Mouse (Mus musculus): ENCODE results near the gene Dst. TPM values are rescaled to one million over a fixed set of nuclear protein-coding genes. Genes with fewer than 3 reads are reported as not detected.

Gene Dst
- polyA plus RNA-seq, 1 experiment, result 55.8 TPM

DNA sequence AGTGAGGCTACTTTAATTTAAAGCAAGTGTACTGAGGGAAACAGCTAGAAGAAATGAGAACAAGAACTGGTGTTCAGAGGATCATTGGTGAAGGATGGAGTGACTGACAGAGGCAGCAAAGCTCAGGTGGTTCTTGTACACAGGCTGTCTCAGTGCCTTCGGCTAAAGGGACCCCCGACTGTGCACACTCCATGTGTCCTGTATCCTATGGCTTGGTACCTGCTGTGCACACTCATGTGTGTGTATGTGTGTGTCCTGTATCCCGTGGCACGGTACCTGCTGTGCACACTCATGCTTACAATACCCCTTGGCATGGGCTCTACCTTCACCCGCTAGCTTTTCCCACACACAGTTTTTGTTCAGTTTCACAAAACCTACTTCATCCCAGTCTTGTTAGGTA, 217.1 kb downstream of the Dst start:
- 88% methylated on average over 5 of the region's 5 CpGs for WGBS
- Histone ChIP-seq H3K27ac (ENCODE audit: insufficient read depth, low read depth, low read length) (peak overlapping the region; percentile 14; the same call in 1 of the 2 replicates), H3K4me1 (ENCODE audit: control insufficient read depth, insufficient read depth, low read length) (peaks cover 20% of the 10 kb centered on the region), H3K4me3 (ENCODE audit: insufficient read depth, low read depth, low read length) (no peak overlapping the region), H3K36me3 (ENCODE audit: control insufficient read depth, insufficient read depth, low read length) (no peaks in the 10 kb centered on the region), H3K27me3 (replicated peaks; ENCODE audit: control insufficient read depth, insufficient read depth, low read length) (no peaks in the 10 kb centered on the region)
- TF ChIP-seq CTCF (conservative IDR thresholded peaks at IDR 0.05; ENCODE audit: insufficient read depth, insufficient read length, low read depth, low read length), result no peak
- no peak for TF ChIP-seq POLR2A (IDR thresholded peaks at IDR 0.05; ENCODE audit: low read depth, low read length)
- DNase-seq, result no peak

DNA sequence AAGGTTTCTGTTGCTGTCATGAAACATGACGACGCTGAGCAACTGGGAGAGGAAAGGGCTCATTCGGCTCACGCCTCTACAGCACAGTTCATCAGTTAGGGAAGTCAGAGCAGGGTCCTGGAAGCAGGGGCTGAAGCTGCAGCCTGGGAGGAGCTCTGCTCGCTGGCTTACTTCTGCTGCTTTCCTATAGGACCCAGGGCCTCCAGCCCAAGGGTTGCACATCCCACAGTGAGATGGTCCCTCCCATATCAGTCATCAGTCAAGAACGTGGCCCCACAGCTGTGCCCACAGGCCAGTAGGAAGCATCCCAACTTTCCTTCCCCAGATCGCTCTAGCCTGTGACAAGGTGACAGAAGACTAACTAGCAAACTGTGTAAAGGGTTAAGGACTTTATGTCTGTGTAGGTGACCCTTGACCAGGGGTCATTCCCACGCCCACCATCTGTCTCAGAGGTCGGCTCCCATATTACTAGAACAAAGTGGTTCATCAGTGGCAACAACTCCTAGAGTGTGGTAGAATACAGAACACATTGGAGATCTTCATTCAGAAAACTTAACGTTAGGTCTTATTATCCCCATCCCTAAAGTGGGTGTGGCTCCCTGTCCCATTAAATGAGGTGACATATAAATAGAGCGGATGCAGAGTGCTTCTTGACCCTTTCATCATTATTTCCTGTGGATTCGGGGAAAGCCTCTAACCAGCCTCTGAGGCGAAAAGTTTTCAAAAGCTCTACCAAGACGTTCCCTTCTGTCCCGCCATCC, 219.9 kb downstream of the Dst start:
- no peak overlapping the region for H3K4me3 ChIP-seq (ENCODE audit: insufficient read depth, low read depth, low read length)
- H3K27me3 ChIP-seq (replicated peaks; ENCODE audit: control insufficient read depth, insufficient read depth, low read length), result no peaks in the 10 kb centered on the region
- TF ChIP-seq CTCF (conservative IDR thresholded peaks at IDR 0.05; ENCODE audit: insufficient read depth, insufficient read length, low read depth, low read length) (no peak), POLR2A (IDR thresholded peaks at IDR 0.05; ENCODE audit: low read depth, low read length) (no peak)
- DNase-seq, result no peak
- no peaks in the 10 kb centered on the region for H3K36me3 ChIP-seq (ENCODE audit: control insufficient read depth, insufficient read depth, low read length)
- H3K4me1 ChIP-seq (ENCODE audit: control insufficient read depth, insufficient read depth, low read length), result peaks cover 35% of the 10 kb centered on the region
- WGBS, result 47% methylated on average over 15 of the region's 15 CpGs
- H3K27ac ChIP-seq (ENCODE audit: insufficient read depth, low read depth, low read length), result no peak overlapping the region

DNA sequence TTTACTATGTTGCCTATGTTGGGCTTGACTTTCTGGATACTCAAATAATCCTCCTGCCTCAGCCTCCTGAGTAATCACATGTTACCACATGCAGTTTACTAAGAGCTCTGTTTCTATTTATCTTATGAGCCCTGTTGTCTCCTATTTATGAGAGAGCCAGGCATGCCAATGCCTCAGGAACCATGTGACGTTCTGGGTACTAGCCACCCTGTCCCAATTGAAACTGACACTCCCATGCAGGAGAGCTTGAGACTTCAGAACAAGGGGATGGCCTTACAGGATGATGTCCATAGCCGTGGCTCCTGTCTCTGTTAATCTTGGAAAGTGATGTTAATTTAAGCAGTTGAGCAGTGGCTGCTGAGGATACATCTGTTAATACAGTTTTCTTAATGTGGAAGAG, 220.8 kb downstream of the Dst start:
- H3K36me3 ChIP-seq (ENCODE audit: control insufficient read depth, insufficient read depth, low read length), result no peaks in the 10 kb centered on the region
- WGBS, result 68% methylated on average over 2 of the region's 2 CpGs
- H3K27me3 ChIP-seq (replicated peaks; ENCODE audit: control insufficient read depth, insufficient read depth, low read length), result no peaks in the 10 kb centered on the region
- TF ChIP-seq CTCF (conservative IDR thresholded peaks at IDR 0.05; ENCODE audit: insufficient read depth, insufficient read length, low read depth, low read length) (no peak), POLR2A (IDR thresholded peaks at IDR 0.05; ENCODE audit: low read depth, low read length) (no peak)
- H3K4me3 ChIP-seq (ENCODE audit: insufficient read depth, low read depth, low read length), result no peak overlapping the region
- peaks cover 42% of the 10 kb centered on the region for H3K4me1 ChIP-seq (ENCODE audit: control insufficient read depth, insufficient read depth, low read length)
- DNase-seq, result no peak
- H3K27ac ChIP-seq (ENCODE audit: insufficient read depth, low read depth, low read length), result no peak overlapping the region

DNA sequence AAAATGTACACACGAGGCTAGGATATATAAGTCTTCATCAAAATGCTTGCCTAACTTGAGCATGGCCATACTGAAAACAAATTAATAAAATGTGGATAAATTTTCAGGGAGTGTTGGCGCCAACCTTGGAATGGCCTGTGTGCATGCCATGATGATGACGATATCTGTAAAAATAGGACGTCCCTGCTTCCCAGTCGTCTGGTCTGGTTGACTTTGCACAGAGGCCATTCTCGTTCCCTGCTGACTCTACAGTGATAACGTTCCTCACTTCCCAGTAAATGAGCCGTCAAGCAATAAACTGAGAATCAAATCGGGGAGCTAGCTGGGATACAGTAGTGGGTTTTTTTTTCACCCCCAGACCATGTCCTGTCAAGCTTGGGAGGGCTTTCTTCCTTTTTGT, 221.7 kb downstream of the Dst start:
- H3K4me1 ChIP-seq (ENCODE audit: control insufficient read depth, insufficient read depth, low read length), result peaks cover 39% of the 10 kb centered on the region
- no peak overlapping the region; the same call in 1 of the 2 replicates for H3K27ac ChIP-seq (ENCODE audit: insufficient read depth, low read depth, low read length)
- H3K4me3 ChIP-seq (ENCODE audit: insufficient read depth, low read depth, low read length), result no peak overlapping the region
- no peaks in the 10 kb centered on the region for H3K36me3 ChIP-seq (ENCODE audit: control insufficient read depth, insufficient read depth, low read length)
- no peak for DNase-seq
- H3K27me3 ChIP-seq (replicated peaks; ENCODE audit: control insufficient read depth, insufficient read depth, low read length), result no peaks in the 10 kb centered on the region
- TF ChIP-seq POLR2A (IDR thresholded peaks at IDR 0.05; ENCODE audit: low read depth, low read length), result no peak
- no peak for TF ChIP-seq CTCF (conservative IDR thresholded peaks at IDR 0.05; ENCODE audit: insufficient read depth, insufficient read length, low read depth, low read length)
- WGBS, result 50% methylated on average over 9 of the region's 9 CpGs

DNA sequence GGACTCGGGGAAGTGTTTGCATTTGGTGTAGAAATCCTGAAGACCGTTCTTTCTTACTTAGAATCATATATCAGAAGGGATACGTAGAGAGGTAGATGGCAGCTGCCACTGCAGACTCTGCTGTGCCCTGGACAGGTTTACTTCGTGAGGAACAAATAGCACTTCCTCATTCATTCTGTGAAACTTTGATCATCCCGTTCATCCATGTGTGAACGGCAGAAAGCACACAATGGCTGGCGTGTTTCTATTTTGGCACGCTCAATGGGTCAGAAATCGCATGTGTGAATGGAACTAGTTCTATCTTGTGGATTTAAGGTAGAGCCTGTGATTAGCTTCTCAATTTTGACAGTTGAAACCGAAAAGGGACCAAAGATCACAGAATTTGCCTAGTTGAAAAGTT, 222.8 kb downstream of the Dst start:
- no peak overlapping the region for H3K4me3 ChIP-seq (ENCODE audit: insufficient read depth, low read depth, low read length)
- H3K27ac ChIP-seq (ENCODE audit: insufficient read depth, low read depth, low read length), result 0 out of 2 replicates have a peak overlapping the region, but pooled peaks have one; percentile 31
- no peaks in the 10 kb centered on the region for H3K27me3 ChIP-seq (replicated peaks; ENCODE audit: control insufficient read depth, insufficient read depth, low read length)
- H3K4me1 ChIP-seq (ENCODE audit: control insufficient read depth, insufficient read depth, low read length), result peaks cover 42% of the 10 kb centered on the region
- no peaks in the 10 kb centered on the region for H3K36me3 ChIP-seq (ENCODE audit: control insufficient read depth, insufficient read depth, low read length)
- DNase-seq, result peak; percentile 63
- 49% methylated on average over 10 of the region's 10 CpGs for WGBS
- no peak for TF ChIP-seq CTCF (conservative IDR thresholded peaks at IDR 0.05; ENCODE audit: insufficient read depth, insufficient read length, low read depth, low read length)
- TF ChIP-seq POLR2A (IDR thresholded peaks at IDR 0.05; ENCODE audit: low read depth, low read length), result no peak

DNA sequence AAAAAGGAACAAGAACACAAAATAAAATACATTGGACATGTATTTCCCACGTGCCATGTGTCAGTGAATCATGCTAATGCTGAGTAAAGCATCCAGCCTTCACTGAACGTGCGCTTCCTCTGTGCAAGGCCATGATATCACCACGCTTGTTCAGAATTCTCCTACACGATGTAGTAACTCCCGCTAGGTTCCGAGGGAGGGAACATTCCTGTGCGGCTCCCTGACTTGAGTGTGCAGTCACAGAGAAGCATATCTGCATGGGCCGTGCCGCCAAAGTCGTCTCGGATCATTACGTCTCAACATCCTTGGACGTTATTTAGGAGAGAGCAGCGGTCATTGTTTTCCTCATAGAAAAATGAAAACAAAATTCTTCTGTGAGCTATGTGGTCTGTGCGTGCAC, 224.8 kb downstream of the Dst start:
- peak overlapping the region; percentile 78 for H3K27ac ChIP-seq (ENCODE audit: insufficient read depth, low read depth, low read length)
- no peak for TF ChIP-seq POLR2A (IDR thresholded peaks at IDR 0.05; ENCODE audit: low read depth, low read length)
- no peak for TF ChIP-seq CTCF (conservative IDR thresholded peaks at IDR 0.05; ENCODE audit: insufficient read depth, insufficient read length, low read depth, low read length)

DNA sequence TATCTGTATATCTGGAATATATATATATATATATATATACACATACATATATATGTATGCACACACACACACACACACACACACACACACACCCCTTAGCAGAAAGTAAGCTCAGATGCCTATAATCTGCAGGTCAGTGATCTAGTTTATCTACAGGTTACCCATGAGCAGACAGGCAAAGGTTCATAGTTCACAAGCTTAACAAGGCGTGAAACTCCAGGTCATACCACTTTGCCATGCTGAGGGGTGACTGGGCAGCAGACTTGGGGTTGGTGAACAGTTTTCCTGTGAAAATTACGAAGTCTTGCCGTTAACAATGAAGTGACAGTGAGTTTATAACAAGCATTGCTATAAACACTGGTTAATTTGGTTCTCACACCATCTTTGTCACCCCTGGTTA, 227.5 kb downstream of the Dst start:
- peak; percentile 83 for DNase-seq
- 44% methylated on average over 3 of the region's 3 CpGs for WGBS
- TF ChIP-seq CTCF (conservative IDR thresholded peaks at IDR 0.05; ENCODE audit: insufficient read depth, insufficient read length, low read depth, low read length), result no peak
- TF ChIP-seq POLR2A (IDR thresholded peaks at IDR 0.05; ENCODE audit: low read depth, low read length), result no peak
- H3K4me3 ChIP-seq (ENCODE audit: insufficient read depth, low read depth, low read length), result no peak overlapping the region
- H3K27ac ChIP-seq (ENCODE audit: insufficient read depth, low read depth, low read length), result peak overlapping the region; percentile 61
- no peaks in the 10 kb centered on the region for H3K27me3 ChIP-seq (replicated peaks; ENCODE audit: control insufficient read depth, insufficient read depth, low read length)
- H3K36me3 ChIP-seq (ENCODE audit: control insufficient read depth, insufficient read depth, low read length), result no peaks in the 10 kb centered on the region
- peaks cover 49% of the 10 kb centered on the region for H3K4me1 ChIP-seq (ENCODE audit: control insufficient read depth, insufficient read depth, low read length)

More for the DNA sequence above, 224.8 kb downstream of the Dst start:
- Histone ChIP-seq H3K36me3 (ENCODE audit: control insufficient read depth, insufficient read depth, low read length) (no peaks in the 10 kb centered on the region), H3K27me3 (replicated peaks; ENCODE audit: control insufficient read depth, insufficient read depth, low read length) (no peaks in the 10 kb centered on the region), H3K4me1 (ENCODE audit: control insufficient read depth, insufficient read depth, low read length) (peaks cover 46% of the 10 kb centered on the region), H3K4me3 (ENCODE audit: insufficient read depth, low read depth, low read length) (0 out of 2 replicates have a peak overlapping the region, but pooled peaks have one; percentile 4)
- 32% methylated on average over 16 of the region's 16 CpGs for WGBS
- DNase-seq, result peak; percentile 53

All from kidney, adult 2 months (tissue).